Mouse (Mus musculus): ENCODE measurements around the gene Myt1. TPM values are rescaled to one million over a fixed set of nuclear protein-coding genes. Genes with fewer than 3 reads are reported as not detected.
"Not testable (repeated sequence)": the region's sequence is repeated elsewhere in the genome, so short reads cannot be mapped to it uniquely, and the experiment has no call there.

Myt1 gene
- polyA plus RNA-seq, 1 experiment from 2014 or later, result not detected

DNA sequence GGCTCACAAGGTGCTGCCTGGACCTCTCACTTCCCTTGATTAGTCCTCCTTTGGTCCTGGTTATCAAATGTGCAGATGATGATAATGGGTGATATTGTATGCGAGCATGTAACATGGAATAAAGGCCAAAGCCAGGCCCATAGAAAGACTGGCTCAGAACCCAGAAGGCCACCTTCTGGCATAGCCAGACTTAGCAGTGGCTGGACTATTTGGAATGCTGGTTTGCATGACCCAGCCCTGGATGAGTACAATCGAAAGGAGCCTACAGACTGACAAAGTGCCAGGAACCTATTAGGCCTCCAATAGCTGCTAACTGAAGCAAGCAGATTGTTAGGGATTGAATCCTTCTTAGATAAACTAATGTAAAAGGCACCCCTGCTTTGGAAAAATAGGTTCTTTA is 6.3 kb downstream of the Myt1 start:
- H3K9ac ChIP-seq (ENCODE audit: low read depth, low read length), result no peak overlapping the region
- ATAC-seq (ENCODE audit: low FRiP score, low TSS enrichment), result no peak

DNA sequence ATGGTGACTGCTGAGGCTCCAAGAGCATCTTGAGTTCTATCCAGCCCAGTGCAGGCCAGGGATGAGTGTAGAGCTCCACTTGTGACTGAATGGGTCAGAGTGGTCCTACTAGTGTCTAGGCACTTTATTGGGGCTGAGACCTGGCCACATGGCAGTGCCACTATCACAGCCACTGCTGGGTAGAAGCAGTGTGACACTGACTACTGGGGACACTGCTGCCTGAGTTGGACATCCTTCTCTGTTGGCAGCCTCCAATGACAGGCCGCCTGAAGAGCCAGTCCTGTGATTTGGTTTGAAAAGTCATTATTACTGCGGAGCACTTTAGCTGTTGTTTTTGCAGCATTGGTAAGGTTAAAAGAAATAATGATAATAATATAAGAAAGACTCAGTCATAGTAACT is 10.1 kb downstream of the Myt1 start:
- Histone ChIP-seq H3K4me3 (ENCODE audit: low read length) (no peak overlapping the region), H3K27ac (ENCODE audit: low read depth, low read length) (no peak overlapping the region), H3K9me3 (ENCODE audit: control insufficient read depth, low read length) (no peaks in the 10 kb centered on the region), H3K27me3 (ENCODE audit: control insufficient read depth, insufficient read depth, low read length) (no peaks in the 10 kb centered on the region), H3K36me3 (ENCODE audit: control insufficient read depth, insufficient read depth, low read length) (no peaks in the 10 kb centered on the region), H3K4me2 (replicated peaks; ENCODE audit: low read depth, low read length) (no peak overlapping the region), H3K4me1 (ENCODE audit: control insufficient read depth, insufficient read depth, low read length) (no peaks in the 10 kb centered on the region), H3K9ac (ENCODE audit: low read depth, low read length) (no peak overlapping the region)
- WGBS, result 75% methylated on average over 2 of the region's 2 CpGs
- no peak for ATAC-seq (ENCODE audit: low FRiP score, low TSS enrichment)

More for the DNA sequence above, 6.3 kb downstream of the Myt1 start:
- Histone ChIP-seq H3K4me3 (ENCODE audit: low read length) (no peak overlapping the region), H3K9me3 (ENCODE audit: control insufficient read depth, low read length) (no peaks in the 10 kb centered on the region), H3K27me3 (ENCODE audit: control insufficient read depth, insufficient read depth, low read length) (peaks cover 7% of the 10 kb centered on the region; the same call in 1 of the 2 replicates), H3K36me3 (ENCODE audit: control insufficient read depth, insufficient read depth, low read length) (no peaks in the 10 kb centered on the region), H3K27ac (ENCODE audit: low read depth, low read length) (no peak overlapping the region), H3K4me1 (ENCODE audit: control insufficient read depth, insufficient read depth, low read length) (no peaks in the 10 kb centered on the region), H3K4me2 (replicated peaks; ENCODE audit: low read depth, low read length) (no peak overlapping the region)
- WGBS, result 91% methylated on average over 2 of the region's 2 CpGs

DNA sequence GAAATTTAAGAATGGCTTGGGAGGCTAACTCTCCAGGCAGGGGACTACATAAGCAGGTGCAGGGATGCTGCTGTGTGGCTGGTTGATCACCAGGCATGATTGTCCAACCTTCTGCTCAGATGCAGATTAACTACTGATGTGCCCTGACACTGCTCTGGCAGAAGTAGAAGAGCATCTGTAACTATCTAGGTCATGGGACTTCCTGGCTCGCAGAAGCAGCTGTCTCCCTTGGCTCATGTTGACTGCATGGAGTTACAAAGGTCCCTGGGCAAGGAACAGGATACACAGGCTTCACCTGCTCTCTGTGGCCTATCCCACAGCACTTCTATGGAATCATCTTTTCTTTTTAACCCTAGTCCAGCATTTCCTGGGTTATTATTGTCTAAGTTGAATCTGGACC is 12.7 kb downstream of the Myt1 start:
- Histone ChIP-seq H3K4me2 (replicated peaks; ENCODE audit: low read depth, low read length) (no peak overlapping the region), H3K9me3 (ENCODE audit: control insufficient read depth, low read length) (no peaks in the 10 kb centered on the region), H3K36me3 (ENCODE audit: control insufficient read depth, insufficient read depth, low read length) (no peaks in the 10 kb centered on the region), H3K27me3 (ENCODE audit: control insufficient read depth, insufficient read depth, low read length) (no peaks in the 10 kb centered on the region), H3K4me1 (ENCODE audit: control insufficient read depth, insufficient read depth, low read length) (no peaks in the 10 kb centered on the region), H3K27ac (ENCODE audit: low read depth, low read length) (no peak overlapping the region), H3K4me3 (ENCODE audit: low read length) (no peak overlapping the region), H3K9ac (ENCODE audit: low read depth, low read length) (no peak overlapping the region)
- no peak for ATAC-seq (ENCODE audit: low FRiP score, low TSS enrichment)
- WGBS, result 85% methylated on average over 1 of the region's 1 CpGs

DNA sequence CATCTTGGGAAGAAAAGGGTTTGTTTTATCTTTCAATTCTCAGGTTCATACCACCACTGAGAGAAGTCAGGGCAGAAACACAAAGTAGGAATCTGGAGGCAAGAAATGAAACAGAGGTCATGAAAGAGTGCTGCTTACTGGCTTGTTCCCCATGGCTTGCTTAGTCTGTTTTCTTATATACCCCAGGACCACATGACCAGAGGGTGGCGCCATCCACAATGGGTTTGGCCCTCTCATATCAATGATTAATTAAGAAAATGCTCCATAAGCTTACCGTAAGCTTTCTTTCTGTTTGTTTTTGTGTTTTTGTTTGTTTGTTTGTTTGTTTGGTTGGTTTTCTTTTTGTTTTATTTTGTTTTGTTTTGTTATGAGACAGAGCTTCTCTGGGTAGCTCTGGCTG is 14.6 kb downstream of the Myt1 start:
- no peak for ATAC-seq (ENCODE audit: low FRiP score, low TSS enrichment)
- H3K4me3 ChIP-seq (ENCODE audit: low read length), result no peak overlapping the region
- no peaks in the 10 kb centered on the region for H3K4me1 ChIP-seq (ENCODE audit: control insufficient read depth, insufficient read depth, low read length)
- H3K4me2 ChIP-seq (replicated peaks; ENCODE audit: low read depth, low read length), result no peak overlapping the region
- WGBS, result 50% methylated on average over 2 of the region's 2 CpGs
- no peaks in the 10 kb centered on the region for H3K27me3 ChIP-seq (ENCODE audit: control insufficient read depth, insufficient read depth, low read length)
- H3K36me3 ChIP-seq (ENCODE audit: control insufficient read depth, insufficient read depth, low read length), result no peaks in the 10 kb centered on the region
- H3K9me3 ChIP-seq (ENCODE audit: control insufficient read depth, low read length), result no peaks in the 10 kb centered on the region
- no peak overlapping the region for H3K27ac ChIP-seq (ENCODE audit: low read depth, low read length)
- H3K9ac ChIP-seq (ENCODE audit: low read depth, low read length), result no peak overlapping the region

DNA sequence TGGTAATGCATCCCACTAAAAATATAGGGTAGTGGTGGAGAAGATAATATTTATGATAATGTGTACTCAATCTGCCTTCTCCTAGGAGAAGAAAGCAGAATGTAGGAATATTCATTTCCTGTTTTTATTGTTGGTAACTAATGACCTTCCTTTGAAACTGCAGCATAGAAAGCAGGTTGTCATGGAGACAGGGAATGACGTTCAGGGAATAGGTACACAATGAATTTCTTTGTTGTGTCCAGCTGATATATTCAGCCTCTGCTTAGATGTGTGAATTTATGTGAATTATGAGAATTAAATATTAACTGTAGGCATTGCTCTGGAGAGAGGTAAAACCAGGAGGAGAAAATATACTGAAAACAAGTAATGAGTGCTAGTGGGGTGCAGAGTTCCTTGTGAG is 18.3 kb downstream of the Myt1 start:
- Histone ChIP-seq H3K36me3 (ENCODE audit: control insufficient read depth, insufficient read depth, low read length) (no peaks in the 10 kb centered on the region), H3K9me3 (ENCODE audit: control insufficient read depth, low read length) (no peaks in the 10 kb centered on the region), H3K4me3 (ENCODE audit: low read length) (no peak overlapping the region), H3K27me3 (ENCODE audit: control insufficient read depth, insufficient read depth, low read length) (no peaks in the 10 kb centered on the region), H3K4me1 (ENCODE audit: control insufficient read depth, insufficient read depth, low read length) (no peaks in the 10 kb centered on the region), H3K4me2 (replicated peaks; ENCODE audit: low read depth, low read length) (no peak overlapping the region), H3K27ac (ENCODE audit: low read depth, low read length) (no peak overlapping the region), H3K9ac (ENCODE audit: low read depth, low read length) (no peak overlapping the region)
- no peak for ATAC-seq (ENCODE audit: low FRiP score, low TSS enrichment)
- WGBS, result 31% methylated on average over 1 of the region's 1 CpGs

DNA sequence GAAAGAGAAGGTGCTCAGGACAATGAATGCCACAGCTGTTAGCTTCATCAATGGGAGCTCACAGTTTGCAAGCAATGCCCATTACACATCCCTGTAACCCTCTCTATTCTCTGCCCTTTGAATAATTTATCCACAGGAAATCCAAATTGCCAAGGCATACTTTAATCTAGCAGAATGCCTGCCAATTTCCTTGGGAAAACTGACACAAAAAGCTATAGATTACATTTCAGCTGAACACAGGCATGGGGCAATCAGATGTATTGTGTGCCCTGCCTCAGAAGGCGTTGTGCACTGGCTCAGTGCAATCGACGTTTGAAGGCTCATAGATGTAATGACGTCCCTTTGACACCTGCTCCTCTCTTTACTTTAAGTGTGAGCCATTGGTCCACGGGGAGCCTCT is 24.7 kb downstream of the Myt1 start:
- Histone ChIP-seq H3K9ac (ENCODE audit: low read depth, low read length) (no peak overlapping the region), H3K4me3 (ENCODE audit: low read length) (no peak overlapping the region), H3K4me2 (replicated peaks; ENCODE audit: low read depth, low read length) (no peak overlapping the region), H3K4me1 (ENCODE audit: control insufficient read depth, insufficient read depth, low read length) (no peaks in the 10 kb centered on the region), H3K27me3 (ENCODE audit: control insufficient read depth, insufficient read depth, low read length) (no peaks in the 10 kb centered on the region), H3K9me3 (ENCODE audit: control insufficient read depth, low read length) (no peaks in the 10 kb centered on the region), H3K36me3 (ENCODE audit: control insufficient read depth, insufficient read depth, low read length) (no peaks in the 10 kb centered on the region), H3K27ac (ENCODE audit: low read depth, low read length) (no peak overlapping the region)
- no peak for ATAC-seq (ENCODE audit: low FRiP score, low TSS enrichment)
- 72% methylated on average over 5 of the region's 5 CpGs for WGBS

DNA sequence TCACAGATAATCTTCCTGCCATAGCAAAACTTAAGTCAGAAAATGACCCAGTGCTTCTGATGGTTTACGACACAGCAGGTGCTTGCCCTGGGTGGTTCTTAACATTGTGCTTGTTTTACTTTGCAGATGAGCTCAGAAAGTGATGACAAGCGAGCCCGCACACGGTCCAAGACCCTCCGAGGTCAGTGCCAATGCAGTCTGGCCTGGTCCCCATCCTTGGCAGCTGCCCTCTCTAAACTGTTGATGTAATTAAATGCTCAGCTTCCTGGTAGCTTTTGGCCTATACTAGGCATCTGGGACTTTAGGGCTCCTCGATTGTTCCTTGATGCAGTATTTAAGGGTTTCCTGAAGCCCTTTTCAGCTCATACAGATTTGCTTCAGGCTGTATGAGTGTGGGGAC is 26.3 kb downstream of the Myt1 start:
- ATAC-seq (ENCODE audit: low FRiP score, low TSS enrichment), result no peak

DNA sequence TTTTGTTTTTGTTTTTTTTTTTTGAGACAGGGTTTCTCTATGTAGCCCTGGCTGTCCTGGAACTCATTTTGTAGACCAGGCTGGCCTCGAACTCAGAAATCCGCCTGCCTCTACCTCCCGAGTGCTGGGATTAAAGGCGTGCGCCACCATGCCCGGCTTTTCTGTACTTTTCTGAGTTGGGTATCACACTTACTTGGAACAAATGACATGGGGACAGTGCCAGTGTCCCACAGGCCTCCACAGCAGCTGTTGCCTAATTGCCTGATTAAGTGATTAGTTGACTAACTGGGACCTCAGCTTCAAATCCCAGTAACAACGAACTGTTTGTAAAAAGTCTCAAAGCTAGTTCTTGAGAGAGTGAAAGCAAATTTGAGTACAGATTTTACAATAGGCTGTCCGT is 30.1 kb downstream of the Myt1 start:
- 86% methylated on average over 8 of the region's 8 CpGs for WGBS
- H3K4me2 ChIP-seq (replicated peaks; ENCODE audit: low read depth, low read length); ATAC-seq (ENCODE audit: low FRiP score, low TSS enrichment); H3K9ac ChIP-seq (ENCODE audit: low read depth, low read length); H3K27me3 ChIP-seq (ENCODE audit: control insufficient read depth, insufficient read depth, low read length); H3K4me1 ChIP-seq (ENCODE audit: control insufficient read depth, insufficient read depth, low read length); H3K4me3 ChIP-seq (ENCODE audit: low read length); H3K9me3 ChIP-seq (ENCODE audit: control insufficient read depth, low read length); H3K27ac ChIP-seq (ENCODE audit: low read depth, low read length); H3K36me3 ChIP-seq (ENCODE audit: control insufficient read depth, insufficient read depth, low read length): not testable (repeated sequence)

More for the DNA sequence above, 26.3 kb downstream of the Myt1 start:
- no peaks in the 10 kb centered on the region for H3K4me1 ChIP-seq (ENCODE audit: control insufficient read depth, insufficient read depth, low read length)
- no peak overlapping the region for H3K4me3 ChIP-seq (ENCODE audit: low read length)
- no peaks in the 10 kb centered on the region for H3K27me3 ChIP-seq (ENCODE audit: control insufficient read depth, insufficient read depth, low read length)
- H3K36me3 ChIP-seq (ENCODE audit: control insufficient read depth, insufficient read depth, low read length), result no peaks in the 10 kb centered on the region
- WGBS, result 82% methylated on average over 6 of the region's 6 CpGs
- H3K27ac ChIP-seq (ENCODE audit: low read depth, low read length), result no peak overlapping the region
- no peak overlapping the region for H3K4me2 ChIP-seq (replicated peaks; ENCODE audit: low read depth, low read length)
- H3K9me3 ChIP-seq (ENCODE audit: control insufficient read depth, low read length), result no peaks in the 10 kb centered on the region
- H3K9ac ChIP-seq (ENCODE audit: low read depth, low read length), result no peak overlapping the region

DNA sequence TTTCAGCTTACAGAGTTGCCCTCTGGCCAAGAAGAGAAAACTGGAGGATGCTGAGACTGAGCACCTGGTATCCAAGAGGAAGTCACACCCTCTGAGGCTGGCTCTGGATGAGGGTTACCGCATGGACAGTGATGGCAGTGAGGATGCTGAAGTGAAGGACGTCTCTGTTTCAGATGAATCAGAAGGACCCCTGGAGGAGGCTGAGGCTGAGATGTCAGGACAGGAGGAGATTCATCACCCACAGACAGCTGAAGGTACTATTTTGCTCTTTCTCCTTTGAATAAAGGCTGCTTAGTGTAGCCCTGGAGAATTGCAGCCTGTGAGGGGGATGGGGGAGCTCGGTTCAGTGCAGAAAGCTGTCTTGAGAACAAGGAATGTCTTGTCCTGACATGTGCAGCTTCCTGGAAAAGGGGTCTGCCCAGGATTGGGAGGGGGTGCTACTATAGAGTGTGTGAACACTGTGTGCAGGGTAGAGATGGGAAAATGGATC is 32.6 kb downstream of the Myt1 start:
- no peaks in the 10 kb centered on the region for H3K4me1 ChIP-seq (ENCODE audit: control insufficient read depth, insufficient read depth, low read length)
- H3K9ac ChIP-seq (ENCODE audit: low read depth, low read length), result no peak overlapping the region
- no peaks in the 10 kb centered on the region for H3K27me3 ChIP-seq (ENCODE audit: control insufficient read depth, insufficient read depth, low read length)
- H3K36me3 ChIP-seq (ENCODE audit: control insufficient read depth, insufficient read depth, low read length), result no peaks in the 10 kb centered on the region
- H3K4me3 ChIP-seq (ENCODE audit: low read length), result no peak overlapping the region
- no peak overlapping the region for H3K4me2 ChIP-seq (replicated peaks; ENCODE audit: low read depth, low read length)
- WGBS, result 69% methylated on average over 3 of the region's 3 CpGs
- no peaks in the 10 kb centered on the region for H3K9me3 ChIP-seq (ENCODE audit: control insufficient read depth, low read length)
- no peak overlapping the region for H3K27ac ChIP-seq (ENCODE audit: low read depth, low read length)
- no peak for ATAC-seq (ENCODE audit: low FRiP score, low TSS enrichment)

DNA sequence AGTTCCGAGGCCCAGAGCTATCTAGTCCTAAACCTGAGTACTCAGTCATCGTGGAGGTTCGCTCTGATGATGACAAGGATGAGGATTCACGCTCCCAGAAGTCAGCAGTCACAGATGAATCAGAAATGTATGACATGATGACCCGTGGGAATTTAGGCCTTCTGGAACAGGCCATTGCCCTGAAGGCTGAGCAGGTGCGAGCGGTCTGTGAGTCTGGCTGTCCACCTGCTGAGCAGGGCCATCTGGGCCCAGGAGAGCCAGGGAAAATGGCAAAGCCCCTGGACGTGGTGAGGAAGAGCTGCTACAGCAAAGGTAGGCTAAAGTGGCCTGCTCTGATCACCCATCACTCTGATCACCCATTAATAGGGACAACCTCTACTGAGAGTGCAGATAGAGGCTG is 34.5 kb downstream of the Myt1 start:
- no peaks in the 10 kb centered on the region for H3K36me3 ChIP-seq (ENCODE audit: control insufficient read depth, insufficient read depth, low read length)
- no peak overlapping the region for H3K4me3 ChIP-seq (ENCODE audit: low read length)
- no peak overlapping the region for H3K9ac ChIP-seq (ENCODE audit: low read depth, low read length)
- ATAC-seq (ENCODE audit: low FRiP score, low TSS enrichment), result no peak
- no peaks in the 10 kb centered on the region for H3K9me3 ChIP-seq (ENCODE audit: control insufficient read depth, low read length)
- no peak overlapping the region for H3K4me2 ChIP-seq (replicated peaks; ENCODE audit: low read depth, low read length)
- WGBS, result 79% methylated on average over 8 of the region's 8 CpGs
- no peak overlapping the region for H3K27ac ChIP-seq (ENCODE audit: low read depth, low read length)
- no peaks in the 10 kb centered on the region for H3K4me1 ChIP-seq (ENCODE audit: control insufficient read depth, insufficient read depth, low read length)
- H3K27me3 ChIP-seq (ENCODE audit: control insufficient read depth, insufficient read depth, low read length), result no peaks in the 10 kb centered on the region

Data from kidney, embryonic 14.5 days (tissue).